In genomic region chr8:111881591-111881990, GRCm38 (mm10) we compare ENCODE assay signal across 8 mouse cellular contexts. TPM values are rescaled to one million over a fixed set of nuclear protein-coding genes. Genes with fewer than 3 reads are reported as not detected.
DNase-seq lines count a peak whose midpoint lies in the region; ATAC-seq and TF ChIP-seq lines count a peak whose summit lies in the region.
"Had no signal": no experiment of that assay in that cellular context is flagged by ENCODE, and none has a peak within 500 bp of the region (broad histone marks: within the 10 kb centered on the region; RNA-seq: fewer than 3 reads in every experiment).

No protein-coding gene starts in this region.

- H3K36me3 ChIP-seq in G1E (replicated peaks) = no peaks in the 10 kb centered on the region
- H3K36me3 ChIP-seq in embryonic facial prominence, embryonic 10.5 days (replicated peaks) = no peaks in the 10 kb centered on the region
- H3K36me3 ChIP-seq in limb, embryonic 10.5 days = no peaks in the 10 kb centered on the region
- H3K36me3 ChIP-seq: neural tube, embryonic 13.5 days had no signal

- intact Hi-C loops in left cerebral cortex, postnatal 4 days (cut with DNase I) = no loop called here

- TF ChIP-seq CTCF in G1E (IDR thresholded peaks at IDR 0.05; ENCODE audit: low read depth, low read length) = peak; percentile 72

- 6% methylated on average over 2 of the region's 2 CpGs for WGBS in embryonic facial prominence, embryonic 10.5 days
- WGBS in limb, embryonic 10.5 days = 3% methylated on average over 2 of the region's 2 CpGs

- H3K4me1 ChIP-seq in G1E (ENCODE audit: insufficient read depth, low read depth, low read length) = peaks cover 5% of the 10 kb centered on the region
- no peaks in the 10 kb centered on the region for H3K4me1 ChIP-seq in embryonic facial prominence, embryonic 10.5 days
- no peaks in the 10 kb centered on the region for H3K4me1 ChIP-seq in limb, embryonic 10.5 days
- H3K4me1 ChIP-seq: neural tube, embryonic 13.5 days had no signal

- no peak for ATAC-seq in G1E (ENCODE audit: extremely low read depth, insufficient number of reproducible peaks, low FRiP score, poor library complexity, severe bottlenecking)

- no peaks in the 10 kb centered on the region for H3K27me3 ChIP-seq in G1E (ENCODE audit: insufficient read depth, low read length)
- peaks cover 8% of the 10 kb centered on the region for H3K27me3 ChIP-seq in embryonic facial prominence, embryonic 10.5 days (replicated peaks; ENCODE audit: low read depth, poor library complexity, severe bottlenecking)
- peaks cover 1% of the 10 kb centered on the region; the same call in 1 of the 2 replicates for H3K27me3 ChIP-seq in limb, embryonic 10.5 days (ENCODE audit: low read depth, poor library complexity, severe bottlenecking)
- H3K27me3 ChIP-seq: neural tube, embryonic 13.5 days had no signal

- H3K9me3 ChIP-seq in G1E (replicated peaks) = no peaks in the 10 kb centered on the region
- H3K9me3 ChIP-seq in embryonic facial prominence, embryonic 10.5 days = no peaks in the 10 kb centered on the region
- no peaks in the 10 kb centered on the region for H3K9me3 ChIP-seq in limb, embryonic 10.5 days (replicated peaks)
- H3K9me3 ChIP-seq: neural tube, embryonic 13.5 days had no signal

- H3K27ac ChIP-seq in embryonic facial prominence, embryonic 10.5 days (replicated peaks) = no peak overlapping the region
- no peak overlapping the region for H3K27ac ChIP-seq in limb, embryonic 10.5 days
- H3K27ac ChIP-seq: neural tube, embryonic 13.5 days had no signal

- peak; percentile 47 for DNase-seq in left cerebral cortex, postnatal 4 days
- no peak for DNase-seq in left cerebral cortex, adult 8-10 months (ENCODE audit: low spot score in 2 of 2)
- peak; percentile 38 for DNase-seq in G1E (ENCODE audit: low spot score)
- peak; percentile 56 for DNase-seq in adrenal gland, postnatal 25 days
- peak; percentile 66 for DNase-seq in embryonic facial prominence, embryonic 10.5 days (ENCODE audit: low spot score)
- peak; percentile 57 for DNase-seq in limb, embryonic 10.5 days (ENCODE audit: low spot score)
- peak; percentile 38 for DNase-seq in retina, adult 2 months (ENCODE audit: low read depth, low spot score)

- no peak overlapping the region for H3K4me3 ChIP-seq in G1E (ENCODE audit: low read depth, low read length)
- H3K4me3 ChIP-seq in embryonic facial prominence, embryonic 10.5 days = no peak overlapping the region
- no peak overlapping the region for H3K4me3 ChIP-seq in limb, embryonic 10.5 days
- H3K4me3 ChIP-seq: neural tube, embryonic 13.5 days had no signal

RNA-seq across cellular contexts. Expression of gene Tmem170, which starts 5.0 kb away (rescaled TPM):
- 1 to 10 TPM; 2.6 to 2.9 TPM for total RNA-seq in left cerebral cortex, postnatal 4 days (2021)
- total RNA-seq in left cerebral cortex, adult 8-10 months (2022) = 1 to 10 TPM; 3.4 to 4.1 (median 3.6) TPM
- 10.2 and 12.5 TPM in 2 replicates for total RNA-seq in G1E (2014; fragmentation: Nextera tagmentation)
- 2.8 and 3.2 TPM in 2 replicates for total RNA-seq in G1E (2017)
- polyA plus RNA-seq in G1E (2012) = 0.51 and 0.52 TPM in 2 replicates
- total RNA-seq in adrenal gland, postnatal 25 days (2021) = 7.0 and 7.6 TPM in 2 replicates
- polyA plus RNA-seq in embryonic facial prominence, embryonic 10.5 days (2016; fragmentation: Nextera tagmentation; extraction: Ambion mirVana) = 10.5 and 11.0 TPM in 2 replicates
- polyA plus RNA-seq in limb, embryonic 10.5 days (2016; fragmentation: Nextera tagmentation; extraction: Ambion mirVana) = 7.9 and 8.9 TPM in 2 replicates

RNA-seq across cellular contexts. Expression of gene Cfdp1, which starts 27.5 kb away (rescaled TPM):
- 100 to 1,000 TPM; 110 to 114 TPM for total RNA-seq in left cerebral cortex, postnatal 4 days (2021)
- 10 to 100 TPM; 67.7 to 86.2 (median 79.4) TPM for total RNA-seq in left cerebral cortex, adult 8-10 months (2022)
- 140 and 160 TPM in 2 replicates for total RNA-seq in G1E (2014; fragmentation: Nextera tagmentation)
- total RNA-seq in G1E (2017) = 214 and 229 TPM in 2 replicates
- polyA plus RNA-seq in G1E (2012) = 20.7 and 26.1 TPM in 2 replicates
- total RNA-seq in adrenal gland, postnatal 25 days (2021) = 80.4 and 85.9 TPM in 2 replicates
- polyA plus RNA-seq in embryonic facial prominence, embryonic 10.5 days (2016; fragmentation: Nextera tagmentation; extraction: Ambion mirVana) = 225 and 237 TPM in 2 replicates
- 230 and 231 TPM in 2 replicates for polyA plus RNA-seq in limb, embryonic 10.5 days (2016; fragmentation: Nextera tagmentation; extraction: Ambion mirVana)

RNA-seq across cellular contexts. Expression of gene Chst5, which starts 28.7 kb away (rescaled TPM):
- total RNA-seq in left cerebral cortex, postnatal 4 days (2021) = 1 to 10 TPM in 1 of 2 experiments, under 1 TPM in 1; 0.89 to 1.0 TPM
- total RNA-seq in left cerebral cortex, adult 8-10 months (2022) = under 1 TPM; 0.30 to 0.80 (median 0.53) TPM
- not detected in 2 replicates for total RNA-seq in G1E (2014; fragmentation: Nextera tagmentation)
- 0.05 TPM in 1 of 2 replicates, not detected in the other for total RNA-seq in G1E (2017)
- polyA plus RNA-seq in G1E (2012) = not detected in 2 replicates
- not detected in 2 replicates for total RNA-seq in adrenal gland, postnatal 25 days (2021)
- 2.2 and 2.7 TPM in 2 replicates for polyA plus RNA-seq in embryonic facial prominence, embryonic 10.5 days (2016; fragmentation: Nextera tagmentation; extraction: Ambion mirVana)
- 1.8 and 2.4 TPM in 2 replicates for polyA plus RNA-seq in limb, embryonic 10.5 days (2016; fragmentation: Nextera tagmentation; extraction: Ambion mirVana)

RNA-seq across cellular contexts. Expression of gene Tmem231, which starts 52.1 kb away (rescaled TPM):
- 10 to 100 TPM; 11.6 to 11.9 TPM for total RNA-seq in left cerebral cortex, postnatal 4 days (2021)
- total RNA-seq in left cerebral cortex, adult 8-10 months (2022) = 10 to 100 TPM; 11.6 to 13.2 (median 12.5) TPM
- total RNA-seq in G1E (2014; fragmentation: Nextera tagmentation) = 10.7 and 15.2 TPM in 2 replicates
- 7.0 and 8.9 TPM in 2 replicates for total RNA-seq in G1E (2017)
- polyA plus RNA-seq in G1E (2012) = 8.8 and 9.1 TPM in 2 replicates
- 5.1 and 7.3 TPM in 2 replicates for total RNA-seq in adrenal gland, postnatal 25 days (2021)
- 20.1 and 20.2 TPM in 2 replicates for polyA plus RNA-seq in embryonic facial prominence, embryonic 10.5 days (2016; fragmentation: Nextera tagmentation; extraction: Ambion mirVana)
- 18.0 and 24.2 TPM in 2 replicates for polyA plus RNA-seq in limb, embryonic 10.5 days (2016; fragmentation: Nextera tagmentation; extraction: Ambion mirVana)

RNA-seq across cellular contexts. Expression of gene Gabarapl2, which starts 58.9 kb away (rescaled TPM):
- 100 to 1,000 TPM; 192 to 198 TPM for total RNA-seq in left cerebral cortex, postnatal 4 days (2021)
- total RNA-seq in left cerebral cortex, adult 8-10 months (2022) = 100 to 1,000 TPM; 211 to 236 (median 227) TPM
- 36.6 and 43.8 TPM in 2 replicates for total RNA-seq in G1E (2014; fragmentation: Nextera tagmentation)
- 50.4 and 53.7 TPM in 2 replicates for total RNA-seq in G1E (2017)
- 2.1 and 3.7 TPM in 2 replicates for polyA plus RNA-seq in G1E (2012)
- total RNA-seq in adrenal gland, postnatal 25 days (2021) = 127 and 172 TPM in 2 replicates
- polyA plus RNA-seq in embryonic facial prominence, embryonic 10.5 days (2016; fragmentation: Nextera tagmentation; extraction: Ambion mirVana) = 186 and 194 TPM in 2 replicates
- polyA plus RNA-seq in limb, embryonic 10.5 days (2016; fragmentation: Nextera tagmentation; extraction: Ambion mirVana) = 166 and 173 TPM in 2 replicates

Comparison
In these comparisons a context has a peak if more than half of its experiments do, and no peak if none do; other contexts are left out.
1. DNase-seq: peak in left cerebral cortex, postnatal 4 days (single experiment), G1E (single experiment), adrenal gland, postnatal 25 days (single experiment), embryonic facial prominence, embryonic 10.5 days (single experiment), limb, embryonic 10.5 days (single experiment) and retina, adult 2 months (single experiment); none in left cerebral cortex, adult 8-10 months (0 of 2).